Mouse (Mus musculus) kidney, adult 2 months (tissue): Measurements from ENCODE around the gene Cx3cr1. TPM values are rescaled to one million over a fixed set of nuclear protein-coding genes. Genes with fewer than 3 reads are reported as not detected.

Source experiments
- DNase-seq: peaks from one replicate; pipeline ENCODE4 v3.0.0; 2021
- H3K27ac ChIP-seq: fragments of 200-500 bp; 2 replicates; pipeline ENCODE4 v1.5.1; 2012; ENCODE audit warnings: low read depth, low read length, control low read depth, inconsistent platforms; ENCODE audit not compliant: insufficient read depth
- H3K27me3 ChIP-seq: fragments of 200-500 bp; replicated peaks from 2 replicates; pipeline ENCODE4 v1.6.1; 2012; ENCODE audit warnings: mild to moderate bottlenecking, moderate library complexity, low read length, inconsistent platforms; ENCODE audit not compliant: control insufficient read depth, insufficient read depth
- H3K36me3 ChIP-seq: fragments of 200-500 bp; 2 replicates; pipeline ENCODE4 v1.6.1; 2012; ENCODE audit warnings: mild to moderate bottlenecking, moderate library complexity, low read length, inconsistent platforms; ENCODE audit not compliant: control insufficient read depth, insufficient read depth
- H3K4me1 ChIP-seq: fragments of 200-500 bp; 2 replicates; pipeline ENCODE4 v1.6.1; 2011; ENCODE audit warnings: low read length; ENCODE audit not compliant: control insufficient read depth, insufficient read depth
- H3K4me3 ChIP-seq: fragments of 200-500 bp; 2 replicates; pipeline ENCODE4 v1.5.1; 2011; ENCODE audit warnings: mild to moderate bottlenecking, low read depth, low read length, control low read depth; ENCODE audit not compliant: insufficient read depth
- CTCF ChIP-seq: fragments of 200-500 bp; conservative IDR thresholded peaks from 2 replicates; pipeline ENCODE4 v1.5.1; 2011; ENCODE audit warnings: low read depth, mild to moderate bottlenecking, control low read depth, low read length, moderate library complexity, mixed read lengths; ENCODE audit not compliant: insufficient read depth, insufficient read length
- POLR2A ChIP-seq: fragments of 200-500 bp; IDR thresholded peaks from one replicate; pipeline ENCODE4 v1.6.1; 2011; ENCODE audit warnings: low read depth, low read length, control low read depth
- WGBS: fragments of 180-500 bp; shearing (Covaris S2); methylation state at CpG from one replicate; pipeline ENCODE4 v1.1.7; 2018; 5-methylcytosine and 5-hydroxymethylcytosine counted together
- polyA plus RNA-seq: library from polyadenylated mRNA; depleted of rRNA; stranded (reverse); fragments of >200 nt; gene quantifications from 2 replicates; pipeline ENCODE4 v1.2.3, GENCODE M21; 2012

Gene Cx3cr1
- polyA plus RNA-seq, 1 experiment: 6.1 TPM

DNA sequence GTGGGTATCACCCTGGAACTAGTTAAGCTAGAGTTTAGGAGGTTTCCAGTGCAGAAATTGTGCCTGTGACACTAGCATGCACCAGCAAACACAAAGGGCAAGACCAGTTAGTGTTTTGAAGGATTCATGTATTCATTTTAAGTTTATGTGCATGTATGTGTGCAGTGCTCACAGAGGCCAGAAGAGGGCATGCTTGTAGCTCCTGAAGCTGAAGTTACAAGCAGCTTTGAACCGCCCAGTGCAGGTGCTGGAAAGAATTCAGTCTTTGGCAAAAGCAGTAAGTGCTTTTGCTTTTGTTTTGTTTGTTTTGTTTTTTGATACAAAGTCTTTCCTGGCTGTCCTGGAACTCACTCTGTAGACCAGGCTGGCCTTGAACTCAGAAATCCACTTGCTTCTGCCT, 61.8 kb downstream of the Cx3cr1 start:
- 97% methylated on average over 1 of the region's 1 CpGs for WGBS
- no peaks in the 10 kb centered on the region for H3K27me3 ChIP-seq
- no peaks in the 10 kb centered on the region for H3K36me3 ChIP-seq
- H3K27ac ChIP-seq: no peak overlapping the region
- no peak; the same call in 1 of the 2 replicates for TF ChIP-seq CTCF
- TF ChIP-seq POLR2A: no peak
- no peak overlapping the region for H3K4me3 ChIP-seq
- peaks cover 4% of the 10 kb centered on the region; the same call in 1 of the 2 replicates for H3K4me1 ChIP-seq
- DNase-seq: no peak

- no peaks in the 10 kb centered on the region for H3K27me3 ChIP-seq
- TF ChIP-seq CTCF: no peak
- no peak for TF ChIP-seq POLR2A
- H3K27ac ChIP-seq: no peak overlapping the region
- H3K36me3 ChIP-seq: no peaks in the 10 kb centered on the region
- DNase-seq: no peak
- no peak overlapping the region for H3K4me3 ChIP-seq
- 68% methylated on average over 3 of the region's 3 CpGs for WGBS
- peaks cover 12% of the 10 kb centered on the region for H3K4me1 ChIP-seq
Measured at GRCm38 (mm10) chr9:120005936-120006335, 63.7 kb downstream of the Cx3cr1 start.

GRCm38 (mm10) chr9:120002893-120003292, 66.8 kb downstream of the Cx3cr1 start:
- Histone ChIP-seq H3K36me3 (no peaks in the 10 kb centered on the region), H3K27me3 (no peaks in the 10 kb centered on the region), H3K4me1 (peaks cover 14% of the 10 kb centered on the region), H3K27ac (no peak overlapping the region), H3K4me3 (no peak overlapping the region)
- no peak for DNase-seq
- 90% methylated on average over 5 of the region's 5 CpGs for WGBS
- TF ChIP-seq CTCF (no peak), POLR2A (no peak)

DNA sequence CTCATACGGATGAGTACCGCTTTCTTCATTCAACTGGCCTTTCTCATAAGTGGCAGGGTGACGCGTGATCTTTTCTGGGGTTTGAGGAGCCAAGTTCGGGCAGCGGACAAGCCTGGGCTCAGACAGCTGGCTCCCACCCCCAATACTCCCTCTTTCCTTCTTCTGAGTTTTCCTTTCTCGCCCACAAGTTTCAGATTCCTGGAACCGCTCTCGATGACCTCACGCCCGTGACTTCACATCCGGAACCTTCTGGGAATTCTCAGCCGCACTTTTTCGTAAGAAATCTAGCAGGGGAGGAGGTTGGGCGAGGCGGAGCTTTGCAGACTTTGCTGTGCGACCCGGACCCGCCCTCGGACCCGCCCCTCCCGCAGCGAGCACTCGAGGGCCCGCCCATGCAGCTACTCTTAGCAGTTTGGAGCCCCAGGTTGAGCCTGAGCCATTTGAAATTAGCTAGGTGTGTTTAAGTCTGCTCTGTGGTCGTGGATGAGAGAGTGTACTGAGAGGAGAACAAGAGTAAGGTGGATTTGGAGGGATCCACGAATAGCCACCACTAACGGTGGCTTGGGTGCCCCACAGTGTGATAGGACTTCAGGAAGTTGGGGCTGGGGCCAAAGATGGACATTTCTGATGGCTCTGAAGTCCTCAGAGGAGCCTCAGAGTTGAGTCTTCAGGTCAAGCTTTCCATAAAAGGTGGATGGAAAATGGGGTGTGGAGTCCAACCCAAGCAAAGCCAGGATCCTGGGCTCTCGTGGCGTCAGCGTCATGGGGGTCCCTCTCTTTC, 67.5 kb downstream of the Cx3cr1 start:
- Histone ChIP-seq H3K36me3 (no peaks in the 10 kb centered on the region), H3K27me3 (no peaks in the 10 kb centered on the region), H3K27ac (peak overlapping the region; percentile 78), H3K4me1 (peaks cover 14% of the 10 kb centered on the region), H3K4me3 (peak overlapping the region; percentile 64)
- WGBS: 10% methylated on average over 31 of the region's 31 CpGs
- peak; percentile 29 for TF ChIP-seq POLR2A
- no peak for TF ChIP-seq CTCF
- peak; percentile 98 for DNase-seq

DNA sequence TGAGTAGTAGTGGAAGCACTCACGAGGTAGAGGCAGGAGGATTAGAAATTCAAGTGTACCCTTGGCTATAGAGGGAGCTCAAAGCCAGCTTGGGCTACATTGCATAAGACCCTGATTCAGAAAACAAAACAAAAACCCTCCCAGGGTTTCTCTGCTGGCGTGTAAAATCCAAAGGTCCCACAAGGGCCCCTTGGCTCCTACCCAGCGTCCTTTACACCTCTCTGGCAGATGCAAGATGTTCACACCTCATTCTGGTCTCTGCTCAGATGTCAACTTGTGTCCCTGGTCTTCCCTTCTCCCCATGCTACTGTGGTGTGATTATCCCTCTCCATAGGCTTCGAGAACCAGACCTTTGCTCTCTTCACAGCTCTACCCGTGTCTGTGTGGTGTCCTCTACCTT, 68.9 kb downstream of the Cx3cr1 start:
- H3K36me3 ChIP-seq: no peaks in the 10 kb centered on the region
- no peak overlapping the region for H3K27ac ChIP-seq
- WGBS: 70% methylated on average over 5 of the region's 5 CpGs
- DNase-seq: peak; percentile 80
- TF ChIP-seq CTCF (no peak), POLR2A (no peak)
- peaks cover 14% of the 10 kb centered on the region for H3K4me1 ChIP-seq
- no peaks in the 10 kb centered on the region for H3K27me3 ChIP-seq
- no peak overlapping the region for H3K4me3 ChIP-seq

DNA sequence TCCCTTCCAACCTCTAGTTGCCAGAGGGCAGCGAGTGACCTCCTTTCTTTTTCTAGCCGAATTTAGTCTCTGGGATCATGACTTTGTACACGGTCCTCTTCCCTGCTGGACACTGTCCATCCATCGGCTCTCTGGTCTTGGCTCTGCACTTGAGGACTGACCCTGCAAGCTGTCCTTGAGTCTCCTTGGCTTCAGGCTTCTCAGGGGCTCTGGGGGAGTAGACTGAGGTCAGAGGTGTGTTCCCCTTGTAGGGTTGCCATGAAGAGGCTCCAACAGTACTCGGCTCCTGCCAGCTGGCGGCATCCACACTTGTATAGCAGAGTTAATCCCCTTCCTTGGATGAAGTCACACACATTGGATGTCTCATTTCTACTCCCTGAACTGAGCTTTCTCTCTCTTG, 70.0 kb downstream of the Cx3cr1 start:
- no peak for TF ChIP-seq CTCF
- TF ChIP-seq POLR2A: no peak
- H3K27me3 ChIP-seq: no peaks in the 10 kb centered on the region
- H3K4me1 ChIP-seq: peaks cover 14% of the 10 kb centered on the region
- 67% methylated on average over 6 of the region's 6 CpGs for WGBS
- no peaks in the 10 kb centered on the region for H3K36me3 ChIP-seq
- DNase-seq: no peak
- no peak overlapping the region for H3K4me3 ChIP-seq
- no peak overlapping the region for H3K27ac ChIP-seq

GRCm38 (mm10) chr9:119998776-119999175, 70.9 kb downstream of the Cx3cr1 start:
- 42% methylated on average over 1 of the region's 1 CpGs for WGBS
- Histone ChIP-seq H3K36me3 (no peaks in the 10 kb centered on the region), H3K4me3 (no peak overlapping the region), H3K4me1 (peaks cover 14% of the 10 kb centered on the region), H3K27me3 (no peaks in the 10 kb centered on the region), H3K27ac (no peak overlapping the region)
- no peak for TF ChIP-seq POLR2A
- TF ChIP-seq CTCF: no peak
- peak; percentile 51 for DNase-seq
